Mouse (Mus musculus): ENCODE results near the gene Gm44965.
A peak's percentile ranks its signal among the peaks of the same experiment; 100 is the strongest.

Gene Gm44965

GRCm38 (mm10) chr6:48626984-48627383 is 33.2 kb downstream of the Gm44965 start:
- peak; percentile 44 for DNase-seq

- no peak for DNase-seq
Measured at GRCm38 (mm10) chr6:48627511-48627924, 33.8 kb downstream of the Gm44965 start.

GRCm38 (mm10) chr6:48628377-48628776 is 34.6 kb downstream of the Gm44965 start:
- no peak for DNase-seq

- DNase-seq = peak; percentile 60
Measured at GRCm38 (mm10) chr6:48628808-48629660, 35.3 kb downstream of the Gm44965 start.

GRCm38 (mm10) chr6:48629661-48630034 is 35.9 kb downstream of the Gm44965 start:
- DNase-seq = no peak

GRCm38 (mm10) chr6:48630831-48631230 is 37.1 kb downstream of the Gm44965 start:
- no peak for DNase-seq

- DNase-seq = no peak
Measured at GRCm38 (mm10) chr6:48635105-48635504, 41.4 kb downstream of the Gm44965 start.

GRCm38 (mm10) chr6:48636515-48636914 is 42.8 kb downstream of the Gm44965 start:
- DNase-seq = no peak

GRCm38 (mm10) chr6:48637811-48638500 is 44.2 kb downstream of the Gm44965 start:
- no peak for DNase-seq

- no peak for DNase-seq
Measured at GRCm38 (mm10) chr6:48638553-48638952, 44.8 kb downstream of the Gm44965 start.

GRCm38 (mm10) chr6:48641391-48641790 is 47.6 kb downstream of the Gm44965 start:
- no peak for DNase-seq

- no peak for DNase-seq
Measured at GRCm38 (mm10) chr6:48642764-48643292, 49.1 kb downstream of the Gm44965 start.

GRCm38 (mm10) chr6:48645660-48646308 is 52.0 kb downstream of the Gm44965 start:
- peak; percentile 58 for DNase-seq

- DNase-seq = no peak
Measured at GRCm38 (mm10) chr6:48646309-48646690, 52.6 kb downstream of the Gm44965 start.

GRCm38 (mm10) chr6:48646995-48647394 is 53.3 kb downstream of the Gm44965 start, which contains the start of gene Gimap8:
Gene Gimap8 (plus strand): TSS chr6:48647234.
- no peak for DNase-seq

GRCm38 (mm10) chr6:48647611-48648010 is 53.9 kb downstream of the Gm44965 start:
- DNase-seq = no peak

GRCm38 (mm10) chr6:48648779-48649178 is 55.0 kb downstream of the Gm44965 start:
- no peak for DNase-seq

GRCm38 (mm10) chr6:48650041-48650440 is 56.3 kb downstream of the Gm44965 start:
- DNase-seq = no peak

- no peak for DNase-seq
Measured at GRCm38 (mm10) chr6:48658721-48659120, 65.0 kb downstream of the Gm44965 start.

GRCm38 (mm10) chr6:48664750-48665149 is 71.0 kb downstream of the Gm44965 start:
- DNase-seq = no peak

- no peak for DNase-seq
Measured at GRCm38 (mm10) chr6:48665471-48665870, 71.7 kb downstream of the Gm44965 start.

- no peak for DNase-seq
Measured at GRCm38 (mm10) chr6:48666159-48666586, 72.4 kb downstream of the Gm44965 start.

GRCm38 (mm10) chr6:48668022-48668421 is 74.3 kb downstream of the Gm44965 start:
- no peak for DNase-seq
